Mouse (Mus musculus) liver (tissue): ENCODE results near the gene Slit1.

Source experiments
- DNase-seq: peaks from one replicate; pipeline ENCODE4 v3.0.0-alpha.2; 2020; ENCODE audit warnings: mixed read lengths

The Slit1 gene

DNA sequence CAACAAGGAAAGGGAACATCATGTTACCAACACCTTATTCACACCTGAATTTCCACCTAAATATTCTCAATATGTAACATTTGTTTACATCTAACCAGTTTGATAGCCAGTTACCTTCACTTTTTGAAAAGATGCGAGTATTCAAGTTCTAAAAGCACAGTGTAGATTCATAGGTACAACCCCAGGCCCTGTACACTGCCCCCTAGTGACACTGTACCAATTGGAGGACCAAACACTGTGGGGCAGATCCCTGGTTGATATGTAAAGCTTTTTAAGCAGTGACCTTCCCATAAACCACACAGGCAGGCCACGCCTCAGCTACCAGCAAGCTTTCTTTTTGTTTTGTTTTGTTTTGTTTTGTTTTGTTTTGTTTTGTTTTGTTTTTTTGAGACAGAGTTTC is 57.3 kb downstream of the Slit1 start:
- DNase-seq: no peak

DNA sequence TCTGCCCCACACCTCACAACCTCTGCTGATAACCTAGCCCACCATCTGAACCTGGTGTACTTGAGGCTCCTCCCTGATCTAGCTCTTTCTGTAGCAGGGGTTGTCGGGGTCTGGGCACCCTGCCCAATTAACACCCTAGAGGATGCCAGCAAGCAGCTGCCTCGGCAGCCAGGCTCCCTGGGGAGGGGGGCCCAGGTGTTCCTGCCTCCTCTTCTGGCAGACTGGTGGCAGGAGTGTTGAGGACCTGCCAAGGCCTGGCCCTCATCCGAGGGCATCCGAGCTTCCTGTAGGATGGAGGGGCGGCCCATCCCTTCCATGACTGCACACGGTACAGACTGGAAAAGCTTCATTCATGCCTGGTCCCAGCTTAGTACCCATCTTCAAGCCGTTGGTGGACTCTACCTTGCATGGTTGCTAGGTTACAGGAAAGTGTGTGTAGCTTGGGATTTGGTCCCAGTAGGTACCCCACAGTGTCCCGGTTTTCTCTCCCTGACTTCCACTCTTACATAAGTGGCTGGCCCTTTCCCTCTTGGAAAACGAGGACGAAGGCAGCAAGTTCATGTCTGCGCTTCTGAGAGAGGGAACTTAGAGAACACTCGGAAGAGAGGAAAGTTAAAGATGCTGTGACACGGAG is 57.9 kb downstream of the Slit1 start:
- no peak for DNase-seq

DNA sequence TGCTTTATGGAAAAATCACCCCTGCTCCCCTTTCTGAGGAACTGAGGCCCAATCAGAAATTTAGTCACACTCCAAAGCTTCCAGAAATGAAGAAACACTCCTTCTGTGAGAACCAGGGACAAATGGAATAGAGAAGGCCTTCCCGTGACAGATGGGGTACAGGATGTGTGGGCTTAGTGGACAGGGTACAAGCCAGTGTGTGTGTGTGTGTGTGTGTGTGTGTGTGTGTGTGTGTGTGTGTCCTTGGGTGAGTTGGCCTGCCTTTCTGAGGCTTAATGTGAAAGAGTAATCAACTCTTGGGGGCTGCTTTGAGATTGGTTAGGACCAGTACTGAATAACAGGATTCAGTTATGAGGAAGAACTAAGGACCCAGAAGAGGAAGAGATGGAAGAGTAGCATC is 58.6 kb downstream of the Slit1 start:
- DNase-seq: no peak

DNA sequence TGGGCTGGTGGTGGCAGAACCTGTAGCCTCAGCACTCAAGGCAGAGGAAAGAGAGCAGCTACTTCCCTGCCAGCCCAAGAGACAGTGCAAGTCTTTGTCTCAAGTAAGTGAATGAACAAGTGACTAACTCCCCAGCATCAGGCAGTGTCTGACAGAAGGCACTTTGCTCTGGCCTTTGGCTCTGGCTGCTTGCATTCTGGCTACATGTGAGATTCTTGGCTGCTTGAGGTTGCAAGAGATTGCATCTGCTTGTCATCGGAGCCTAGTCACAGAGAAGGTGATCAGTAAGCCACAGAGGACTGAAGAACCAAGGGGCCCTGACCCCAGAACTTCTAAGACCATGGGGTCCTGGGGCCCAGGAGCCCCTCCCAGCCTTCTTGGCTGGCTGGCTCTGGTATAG is 59.5 kb downstream of the Slit1 start:
- DNase-seq: no peak

DNA sequence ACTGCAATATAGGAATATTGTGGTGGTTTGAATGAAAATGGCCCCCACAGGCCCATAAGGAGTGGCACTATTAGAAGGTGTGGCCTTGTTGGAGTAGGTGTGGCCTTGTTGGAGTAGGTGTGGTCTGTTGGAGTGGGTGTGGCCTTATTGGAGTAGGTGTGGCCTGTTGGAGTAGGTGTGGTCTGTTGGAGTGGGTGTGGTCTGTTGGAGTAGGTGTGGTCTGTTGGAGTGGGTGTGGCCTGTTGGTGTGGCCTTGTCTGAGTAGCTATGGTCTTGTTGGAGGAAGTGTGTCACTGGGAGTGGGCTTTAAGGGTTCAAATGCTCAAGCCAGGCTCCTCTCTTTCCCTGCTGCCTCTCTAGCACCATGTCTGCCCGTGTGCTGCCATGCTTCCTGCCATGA is 63.2 kb downstream of the Slit1 start:
- peak; percentile 13 for DNase-seq

DNA sequence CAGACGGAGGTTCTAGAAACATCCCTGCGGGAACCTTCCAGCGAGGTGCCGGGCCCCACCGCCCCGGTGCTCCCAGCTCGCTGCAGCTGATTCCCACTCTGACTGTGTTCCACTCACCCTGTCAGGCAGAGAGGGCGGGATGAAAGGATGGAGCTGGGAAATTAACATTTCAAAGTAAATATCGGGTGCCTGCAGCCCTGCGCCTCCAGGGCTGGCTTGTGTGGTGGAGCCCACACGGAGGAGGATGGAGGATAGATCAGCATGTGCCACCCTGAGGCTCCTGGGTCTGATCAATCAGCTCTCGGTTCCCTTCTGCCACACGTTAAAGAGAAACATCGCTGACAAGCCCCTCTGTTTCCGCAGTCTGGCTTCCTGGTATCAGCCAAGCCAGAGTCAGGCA is 64.4 kb downstream of the Slit1 start:
- DNase-seq: no peak

DNA sequence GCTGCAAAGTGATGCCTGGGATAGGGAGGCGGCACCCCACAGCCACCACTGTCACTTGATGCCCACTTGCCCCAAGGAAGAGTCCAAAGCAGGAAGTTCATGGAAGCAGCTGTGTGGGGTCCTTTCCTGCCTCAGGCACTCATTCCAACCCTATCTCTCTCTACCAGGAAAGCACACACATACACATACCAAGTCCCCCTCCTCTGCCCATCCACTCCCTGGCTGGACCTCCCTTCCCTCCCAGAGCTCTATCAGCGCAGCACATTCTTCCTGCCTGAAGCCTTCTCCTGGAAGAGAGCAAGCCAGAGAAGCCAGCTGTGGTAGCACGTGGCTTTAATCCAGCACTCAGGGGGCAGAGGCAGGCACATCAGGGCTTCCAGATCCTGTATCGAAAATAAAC is 65.9 kb downstream of the Slit1 start:
- no peak for DNase-seq

DNA sequence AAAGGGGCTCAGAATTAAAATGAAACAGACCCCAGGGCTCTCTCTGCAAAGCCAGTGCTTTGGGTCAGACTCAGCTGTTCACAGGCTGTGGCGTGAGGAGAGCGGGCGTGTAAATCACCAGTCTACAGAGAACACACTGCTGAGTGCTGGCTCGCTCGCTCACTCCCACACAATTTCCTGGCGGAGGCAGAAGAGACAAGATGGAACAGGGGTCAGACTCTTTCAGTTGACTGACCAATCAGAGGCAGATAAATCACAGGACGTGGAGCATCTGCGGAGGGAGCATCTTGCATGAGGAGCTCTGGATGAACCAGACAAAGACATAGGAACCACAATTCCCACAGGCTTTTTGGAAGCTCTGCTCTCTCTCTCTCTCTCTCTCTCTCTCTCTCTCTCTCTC is 67.9 kb downstream of the Slit1 start:
- DNase-seq: no peak

DNA sequence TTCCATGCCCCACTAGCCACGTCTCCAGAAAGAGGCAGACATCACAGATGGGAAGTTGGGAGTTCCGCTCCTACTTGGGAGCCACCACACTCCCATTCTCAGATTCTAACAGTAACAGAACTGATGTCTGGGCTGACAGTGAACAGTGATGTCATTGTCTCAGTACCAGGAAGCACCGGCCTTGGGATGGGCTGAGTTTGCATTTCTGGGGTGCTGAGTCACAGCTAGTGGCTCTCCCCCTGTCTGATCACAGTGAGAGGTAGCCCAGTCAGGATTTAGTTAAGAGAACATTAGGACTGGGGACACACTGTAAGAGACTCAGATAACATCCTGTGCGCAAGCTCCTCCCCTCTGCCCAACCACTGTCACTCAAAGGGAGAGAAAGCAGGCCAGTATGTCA is 69.1 kb downstream of the Slit1 start:
- no peak for DNase-seq

DNA sequence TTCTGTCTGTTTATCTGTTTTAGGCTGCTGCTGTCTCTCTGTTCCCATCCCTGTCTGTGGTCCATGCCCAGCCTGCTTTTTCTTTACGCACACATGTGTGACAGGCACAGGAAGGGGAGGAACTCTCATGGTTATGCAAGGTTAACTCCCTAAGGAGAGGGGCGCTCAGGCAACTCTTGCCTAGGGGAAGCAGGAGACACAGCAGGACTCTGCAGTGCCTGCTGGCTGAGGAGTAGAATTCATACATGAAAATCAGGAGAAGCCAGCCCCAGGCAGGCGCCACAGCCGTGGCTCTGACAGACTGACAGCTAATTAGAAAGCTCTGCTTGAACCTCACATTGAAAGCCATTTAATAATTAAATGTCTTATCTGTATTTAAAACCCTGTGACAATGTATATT is 70.6 kb downstream of the Slit1 start:
- no peak for DNase-seq

DNA sequence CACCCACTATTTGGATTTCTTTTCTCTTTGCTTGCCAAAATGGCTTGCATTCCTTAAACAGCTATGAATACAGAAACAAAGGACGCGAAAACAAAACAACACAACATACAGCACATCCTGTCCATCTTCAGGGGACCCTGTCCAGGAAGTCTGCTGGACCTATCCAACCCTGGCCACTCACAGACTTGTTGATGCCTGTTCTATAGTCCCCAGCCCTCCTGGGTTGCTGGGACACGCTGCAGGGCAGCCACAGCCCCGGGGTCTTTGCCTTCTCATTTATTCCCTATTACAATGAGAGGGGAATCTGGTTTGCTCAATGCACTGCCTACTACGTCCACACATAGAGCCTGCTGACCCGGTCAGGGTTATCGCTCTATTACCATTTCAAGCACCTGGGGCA is 72.5 kb downstream of the Slit1 start:
- no peak for DNase-seq

DNA sequence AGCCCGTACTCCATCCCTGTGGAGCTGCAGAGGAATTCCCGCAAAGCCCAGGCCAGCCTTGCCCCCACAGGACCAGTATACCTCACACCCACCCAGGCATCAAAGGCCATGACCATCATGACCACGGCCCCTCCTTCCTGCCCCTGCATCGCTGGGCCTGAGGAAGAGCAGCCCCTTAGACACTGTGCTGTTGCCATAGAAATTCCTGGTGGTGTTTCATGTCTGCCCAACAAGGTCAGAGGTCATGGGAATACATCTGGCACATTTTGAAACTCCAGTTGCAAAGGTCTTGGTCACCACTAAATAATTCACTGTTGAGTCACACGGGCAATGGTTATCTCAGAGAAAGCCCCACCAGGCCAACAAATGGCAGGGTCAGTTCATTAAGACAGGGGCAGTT is 73.0 kb downstream of the Slit1 start:
- no peak for DNase-seq

DNA sequence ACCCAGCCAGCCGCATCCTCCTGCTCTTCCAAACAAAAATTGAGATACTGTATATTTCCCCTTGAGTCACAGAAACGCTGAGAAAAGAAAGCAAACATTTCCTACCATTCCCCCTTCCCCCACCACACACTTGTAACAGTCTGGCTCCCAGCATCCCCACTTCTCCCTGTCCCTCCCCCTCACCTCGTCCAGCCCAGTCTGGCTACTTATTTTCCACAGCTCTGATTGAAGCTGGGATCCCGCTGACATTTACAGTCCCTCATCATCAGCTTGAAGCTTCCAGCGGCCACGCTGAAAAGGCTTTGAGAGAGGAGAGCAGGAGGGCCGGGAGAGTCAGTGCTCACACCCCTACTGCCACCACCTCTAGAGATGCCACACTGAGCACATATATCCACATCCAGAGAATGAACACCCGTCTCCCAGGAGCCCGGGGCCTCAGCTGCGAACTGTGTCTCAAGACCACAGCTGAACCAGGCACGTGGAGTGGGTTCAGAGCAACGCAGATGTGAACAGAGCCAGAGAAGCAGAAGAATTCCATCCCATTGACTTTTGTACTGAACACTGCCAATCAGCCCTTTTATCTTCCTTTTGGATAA is 73.6 kb downstream of the Slit1 start:
- DNase-seq: no peak

DNA sequence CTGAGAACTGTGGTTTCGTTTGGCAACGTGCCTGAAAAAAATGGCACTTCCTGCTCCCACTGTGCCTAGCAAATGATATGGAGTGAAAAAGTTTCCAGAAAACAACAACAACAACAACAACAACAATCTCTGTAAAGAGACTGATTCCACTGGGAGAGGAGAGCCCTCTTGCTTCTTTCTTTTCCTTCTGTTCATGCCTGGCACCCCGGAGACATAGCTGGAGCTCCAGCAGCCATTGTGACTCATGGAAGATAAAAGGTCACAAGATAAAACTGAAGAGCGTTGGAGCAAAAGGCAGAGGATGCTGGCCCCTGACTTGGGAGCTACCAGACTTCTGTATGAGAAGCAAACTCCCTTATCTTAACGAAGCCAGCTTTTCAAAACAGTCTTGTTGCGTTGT is 75.9 kb downstream of the Slit1 start:
- DNase-seq: no peak

DNA sequence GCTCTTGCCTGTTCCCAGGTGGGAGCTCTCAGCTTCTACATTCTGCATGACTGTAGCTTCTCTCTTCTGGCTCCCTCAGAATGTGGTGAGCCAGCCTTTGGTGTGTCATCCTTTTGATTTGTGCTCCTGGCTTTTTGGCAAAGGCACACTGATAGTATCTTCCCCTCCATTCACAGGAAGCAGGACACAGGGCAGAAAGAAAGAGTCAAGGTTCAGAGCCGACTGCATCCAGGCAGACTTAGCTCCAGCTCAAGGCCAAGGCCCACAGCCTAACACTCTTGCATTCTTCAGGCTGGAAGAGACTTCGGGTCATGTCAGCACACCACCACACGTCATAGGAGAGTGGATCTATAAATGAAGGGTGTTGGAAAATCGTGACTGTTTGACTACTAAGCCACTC is 77.5 kb downstream of the Slit1 start:
- DNase-seq: no peak

DNA sequence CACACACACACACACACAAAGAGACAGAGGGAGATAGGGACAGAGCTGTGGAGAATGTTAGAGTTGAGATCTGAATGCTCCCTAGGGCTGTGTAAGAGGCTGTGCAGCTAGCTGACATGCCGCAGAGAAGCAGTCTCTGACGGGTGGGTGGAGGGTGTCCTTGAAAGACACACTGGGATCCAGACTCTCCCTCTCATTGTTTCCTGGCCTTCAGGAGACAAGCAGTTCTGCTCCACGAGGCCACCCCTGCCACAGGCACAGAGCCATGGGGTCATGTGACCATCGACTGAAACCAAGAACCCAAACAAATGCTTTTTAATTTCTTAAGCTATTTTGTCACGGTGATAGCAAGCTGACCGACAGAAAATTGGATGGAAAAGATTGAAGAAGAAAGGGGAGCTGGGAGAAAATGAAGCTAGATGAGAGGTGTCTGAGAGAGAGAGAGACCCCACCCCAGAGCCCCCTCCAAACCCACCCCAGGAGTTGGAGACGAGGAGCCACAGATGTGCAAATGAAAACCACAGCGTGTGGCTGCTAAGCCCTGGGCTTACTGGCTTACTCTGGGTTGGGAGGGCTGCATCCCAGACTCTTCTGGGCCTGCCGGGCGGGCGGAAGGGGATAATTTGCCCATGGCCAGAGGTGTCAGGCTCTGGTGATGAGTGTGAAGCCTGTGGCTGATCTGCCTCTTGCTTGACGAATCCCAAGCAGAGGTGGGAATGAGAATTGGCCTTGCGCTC is 79.8 kb downstream of the Slit1 start:
- DNase-seq: no peak

DNA sequence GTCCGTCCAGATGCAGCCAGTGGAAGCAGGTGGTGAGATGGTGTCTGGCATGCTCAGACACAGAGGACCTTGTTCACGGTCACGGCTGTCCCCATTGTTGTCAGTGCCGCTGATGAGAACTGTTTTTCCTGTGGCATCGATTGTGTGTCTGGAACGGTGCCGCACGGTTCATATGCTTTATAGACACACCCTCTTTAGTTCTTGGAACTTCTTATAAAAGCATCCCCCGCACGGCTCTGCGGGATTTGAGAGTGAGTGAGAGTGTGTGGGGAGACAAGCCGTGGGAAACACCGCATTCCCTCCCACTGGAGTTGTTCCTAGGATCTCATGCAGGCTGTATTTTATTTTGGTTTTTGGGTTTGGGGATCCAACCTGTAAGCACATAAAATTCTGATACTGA is 82.0 kb downstream of the Slit1 start:
- DNase-seq: no peak

DNA sequence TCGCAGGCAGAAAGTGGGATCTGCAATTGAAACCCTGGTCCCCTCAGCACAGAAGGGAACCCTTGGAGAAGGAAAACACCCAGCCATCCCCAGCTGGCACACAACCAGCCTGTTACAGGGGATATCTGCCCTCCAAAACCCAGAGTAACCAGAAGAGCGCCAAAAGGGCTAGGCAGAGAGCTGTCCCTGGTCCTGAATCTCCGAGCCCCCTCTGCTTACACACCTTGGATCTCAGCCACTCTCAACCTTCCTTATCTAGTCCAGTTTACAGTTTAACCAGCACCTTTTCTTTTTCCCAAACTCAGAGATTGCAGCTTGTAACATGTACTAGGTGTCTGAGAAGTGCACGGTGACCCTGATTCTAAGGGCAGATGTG is 82.5 kb downstream of the Slit1 start:
- DNase-seq: peak; percentile 62

DNA sequence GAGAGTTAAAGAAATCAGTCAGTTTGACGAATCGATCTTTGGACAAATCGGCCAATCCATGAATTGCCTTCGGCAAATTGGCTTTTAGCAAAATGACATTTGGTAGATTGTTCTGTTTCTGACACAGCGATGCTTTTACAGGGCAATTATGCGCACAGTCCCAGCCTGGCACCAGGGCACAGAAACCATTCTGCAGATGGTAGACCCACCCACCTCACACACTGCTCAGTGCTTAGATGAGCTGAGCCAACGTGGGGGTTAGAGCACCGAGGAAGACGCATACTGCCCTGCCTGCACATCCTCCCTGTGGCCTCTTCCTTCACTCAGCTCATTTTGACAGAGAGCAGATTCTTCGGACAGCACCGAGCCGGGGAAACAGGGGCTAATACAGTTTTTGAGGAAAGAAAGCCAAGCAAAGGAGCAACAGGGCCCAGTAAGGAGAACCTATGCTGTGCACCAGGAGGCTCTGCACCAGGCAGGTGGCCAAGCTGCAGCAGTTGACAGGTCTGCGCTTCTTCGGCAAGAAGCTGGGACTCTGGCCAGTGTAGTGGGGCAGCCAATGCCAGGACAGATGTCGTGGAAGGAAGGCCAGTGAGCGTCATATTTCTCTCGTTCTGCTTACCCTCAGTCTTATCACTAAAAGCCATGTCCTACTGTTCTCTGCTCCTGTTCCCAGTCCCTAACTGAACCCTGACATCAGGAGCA is 83.0 kb downstream of the Slit1 start:
- no peak for DNase-seq

DNA sequence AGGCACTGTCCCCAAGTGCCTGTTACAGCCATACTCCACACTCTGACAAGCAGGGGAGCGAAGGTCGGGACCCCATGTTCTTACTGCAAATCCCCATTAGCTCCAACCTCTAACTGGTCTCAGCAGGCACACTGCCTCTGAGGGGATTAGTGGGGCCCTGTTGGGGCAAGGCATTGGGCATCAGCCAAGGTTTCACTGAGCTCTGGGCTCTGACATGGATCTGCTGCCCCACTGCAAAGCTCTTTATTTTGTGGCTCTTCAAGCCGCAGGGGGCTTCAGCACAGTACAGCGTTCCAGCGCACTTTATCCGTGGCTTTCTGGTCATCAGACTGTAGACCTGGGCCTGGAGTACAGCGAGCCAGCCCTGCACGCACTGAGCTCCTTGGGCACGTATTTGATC is 86.0 kb downstream of the Slit1 start:
- no peak for DNase-seq

DNA sequence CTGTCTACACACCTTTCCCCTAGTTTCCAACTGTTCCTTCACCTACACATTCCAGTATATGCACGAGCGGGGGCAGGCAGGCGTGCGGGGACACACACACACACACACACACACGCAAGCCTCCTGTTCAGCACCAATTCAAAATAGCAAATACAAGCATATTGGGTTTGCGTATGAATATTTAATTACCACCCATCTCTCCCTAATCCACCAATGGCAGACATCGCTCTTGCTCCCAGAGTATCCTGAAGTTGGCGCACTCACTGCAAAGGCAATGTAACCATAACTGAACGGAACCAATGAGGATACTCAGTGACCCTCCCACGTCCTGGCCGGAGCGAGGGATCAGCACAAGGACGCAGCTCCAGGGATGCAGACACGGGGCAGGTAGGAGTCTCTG is 86.8 kb downstream of the Slit1 start:
- DNase-seq: no peak

DNA sequence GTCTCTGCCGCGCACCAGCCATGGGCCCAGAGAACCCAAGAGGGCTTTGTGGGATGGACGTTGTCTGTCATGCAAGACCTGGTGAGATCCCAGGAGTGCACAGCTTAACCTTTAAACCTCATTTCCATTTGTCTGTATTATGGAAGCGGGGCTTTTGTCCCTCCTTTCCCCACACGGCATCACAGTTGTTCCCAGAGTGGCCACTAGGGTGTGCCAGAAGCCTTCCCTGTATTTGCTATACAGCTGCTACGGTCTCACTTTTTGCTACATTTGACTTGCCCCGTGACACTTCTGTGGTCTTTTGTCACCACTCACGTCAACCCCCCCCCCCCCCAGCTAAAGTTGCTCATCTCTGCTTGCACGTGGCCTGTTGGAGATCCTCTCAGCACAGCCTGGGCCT is 87.5 kb downstream of the Slit1 start:
- DNase-seq: peak; percentile 61

DNA sequence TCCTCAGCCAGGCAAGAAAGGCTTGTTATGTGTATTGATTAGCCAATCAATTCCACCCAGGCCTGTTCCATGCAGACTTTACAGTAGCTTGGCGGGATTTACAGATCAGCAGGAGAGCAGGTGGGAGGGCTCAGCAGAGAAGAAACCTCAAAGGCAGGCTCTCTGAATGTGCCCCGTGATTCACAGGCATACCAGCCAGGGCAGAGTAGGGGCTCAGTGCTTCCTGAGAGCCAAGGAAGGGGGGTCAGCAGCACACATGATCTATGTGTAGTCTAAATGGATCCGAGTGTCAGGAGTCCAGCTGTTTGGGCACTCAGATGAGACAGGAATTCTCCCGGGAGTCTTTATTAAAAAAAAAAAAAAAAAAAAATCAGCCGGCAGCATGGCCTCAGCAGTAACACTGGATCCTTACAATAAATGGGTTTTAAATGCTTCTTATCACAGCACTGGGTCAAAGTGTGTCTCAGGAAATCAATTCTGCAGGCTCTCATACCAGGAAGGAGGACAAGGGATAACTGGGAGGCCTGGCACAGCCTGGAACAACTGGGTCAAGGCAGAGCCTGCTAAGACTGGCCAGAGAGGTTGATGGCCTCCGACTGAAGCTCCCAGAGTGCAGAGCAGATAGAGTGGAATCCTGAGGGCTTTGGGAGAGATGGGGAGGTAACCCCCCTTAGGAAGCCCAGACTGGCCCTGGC is 88.2 kb downstream of the Slit1 start:
- no peak for DNase-seq
